Mouse (Mus musculus) cerebellum, adult 18-20 months (tissue): ENCODE results near the gene Plekhh2.

Source experiments
- DNase-seq, 2 experiments: peaks; one replicate each; pipeline ENCODE4 v3.0.0; 2021

The Plekhh2 gene

GRCm38 (mm10) chr17:84575108-84575507 is 63.4 kb downstream of the Plekhh2 start:
- DNase-seq, result no peak

GRCm38 (mm10) chr17:84576621-84577293 is 65.1 kb downstream of the Plekhh2 start:
- no peak for DNase-seq

GRCm38 (mm10) chr17:84579249-84579648 is 67.6 kb downstream of the Plekhh2 start:
- DNase-seq, result no peak

- no peak for DNase-seq
These were observed 68.1 kb downstream of the Plekhh2 start for GRCm38 (mm10) chr17:84579817-84580216.

GRCm38 (mm10) chr17:84580821-84581220 is 69.1 kb downstream of the Plekhh2 start:
- no peak for DNase-seq

- no peak for DNase-seq
These were observed 70.2 kb downstream of the Plekhh2 start for GRCm38 (mm10) chr17:84581740-84582414.

- no peak for DNase-seq
These were observed 72.4 kb downstream of the Plekhh2 start for GRCm38 (mm10) chr17:84584107-84584506.

- DNase-seq, result no peak
These were observed 73.4 kb downstream of the Plekhh2 start for GRCm38 (mm10) chr17:84585104-84585503.

GRCm38 (mm10) chr17:84590065-84590464 is 78.4 kb downstream of the Plekhh2 start:
- DNase-seq, result no peak

- DNase-seq, result no peak
These were observed 79.9 kb downstream of the Plekhh2 start for GRCm38 (mm10) chr17:84591431-84592150.

- DNase-seq, result no peak
These were observed 84.3 kb downstream of the Plekhh2 start for GRCm38 (mm10) chr17:84596015-84596441.

- DNase-seq, result no peak
These were observed 84.8 kb downstream of the Plekhh2 start for GRCm38 (mm10) chr17:84596501-84596900.

GRCm38 (mm10) chr17:84597859-84598258 is 86.2 kb downstream of the Plekhh2 start:
- no peak for DNase-seq

GRCm38 (mm10) chr17:84598928-84599327 is 87.2 kb downstream of the Plekhh2 start:
- DNase-seq, result no peak

GRCm38 (mm10) chr17:84600051-84600983 is 88.6 kb downstream of the Plekhh2 start:
- no peak for DNase-seq

GRCm38 (mm10) chr17:84601805-84602204 is 90.1 kb downstream of the Plekhh2 start:
- peak; percentile 54 to 67 for DNase-seq

GRCm38 (mm10) chr17:84603202-84603627 is 91.5 kb downstream of the Plekhh2 start:
- DNase-seq, result no peak

- no peak for DNase-seq
These were observed 92.2 kb downstream of the Plekhh2 start for GRCm38 (mm10) chr17:84603709-84604420.

GRCm38 (mm10) chr17:84606976-84607375 is 95.3 kb downstream of the Plekhh2 start:
- DNase-seq, result no peak

GRCm38 (mm10) chr17:84607617-84608016 is 95.9 kb downstream of the Plekhh2 start:
- no peak for DNase-seq

- DNase-seq, result no peak
These were observed 96.9 kb downstream of the Plekhh2 start for GRCm38 (mm10) chr17:84608606-84609005.

GRCm38 (mm10) chr17:84611500-84611899 is 99.8 kb downstream of the Plekhh2 start:
- DNase-seq, result no peak
